Mouse (Mus musculus): ENCODE measurements around the gene Tas1r3.

Tas1r3 gene

DNA sequence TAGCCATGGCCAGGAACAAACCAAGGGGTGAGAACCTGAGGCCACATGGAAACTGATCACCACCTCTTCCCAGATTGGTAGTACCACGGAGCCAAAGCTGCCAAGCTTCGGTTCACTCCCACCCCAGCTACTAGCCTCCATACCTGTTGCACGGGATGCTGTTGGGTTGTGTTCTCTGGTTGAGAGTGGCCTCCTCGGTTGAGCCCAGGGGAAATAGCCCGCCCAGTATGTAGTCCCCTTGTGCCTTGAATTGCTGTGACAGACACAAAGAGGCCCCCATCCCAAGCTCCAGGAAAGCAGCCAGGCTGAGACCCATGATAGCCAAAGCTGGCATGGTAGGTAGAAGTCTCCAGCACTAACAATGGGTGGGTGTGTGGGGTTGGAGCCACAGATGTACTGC lies at the start of gene Tas1r3:
Gene Tas1r3, minus strand, starts transcription at position 362 of the 400 bp plus-strand sequence.
- DNase-seq (ENCODE audit: low spot score in 2 of 2) = no peak

DNA sequence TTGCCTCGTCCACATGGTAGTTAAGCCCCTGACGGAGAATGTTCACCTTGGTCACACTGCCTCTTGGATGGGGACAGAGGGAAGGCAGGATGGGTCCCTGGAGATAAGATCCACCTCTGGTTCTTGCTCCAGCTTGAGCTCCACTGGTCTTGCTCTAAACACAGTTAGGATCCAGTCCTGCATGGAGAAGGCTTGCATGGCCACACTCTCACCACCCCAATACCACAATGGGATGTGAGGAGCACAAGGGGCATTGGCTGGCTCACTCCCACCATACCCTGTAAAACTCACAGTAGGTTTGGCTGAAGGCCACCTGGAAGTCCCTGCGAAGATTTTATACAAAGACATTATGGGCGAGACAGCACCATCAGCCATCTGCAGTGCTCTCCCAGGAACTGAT lies 45.6 kb upstream of the Tas1r3 start:
- peak in 1 of 2 experiments; percentile 2 for DNase-seq (ENCODE audit: low spot score in 2 of 2)

DNA sequence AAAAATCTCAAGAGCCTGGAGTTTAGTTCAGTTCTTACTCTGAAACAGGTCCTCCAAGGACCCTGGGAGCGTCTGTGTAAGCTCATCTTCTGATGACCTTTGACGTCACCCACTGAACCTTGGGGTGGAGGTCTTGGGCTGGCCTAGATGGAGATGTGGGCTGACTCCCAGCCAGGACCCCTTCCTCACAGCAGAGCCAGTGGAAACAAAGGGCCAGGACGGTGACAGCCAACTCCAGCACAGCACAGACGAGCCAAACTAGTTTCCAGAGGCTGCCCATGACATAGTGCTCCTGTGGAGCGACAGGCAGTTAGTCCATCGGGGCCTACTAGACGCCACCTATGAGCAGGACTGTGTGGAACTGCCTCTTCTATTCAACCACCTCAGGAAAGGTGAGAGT lies 45.1 kb upstream of the Tas1r3 start:
- peak; percentile 2 to 3 for DNase-seq (ENCODE audit: low spot score in 2 of 2)

DNA sequence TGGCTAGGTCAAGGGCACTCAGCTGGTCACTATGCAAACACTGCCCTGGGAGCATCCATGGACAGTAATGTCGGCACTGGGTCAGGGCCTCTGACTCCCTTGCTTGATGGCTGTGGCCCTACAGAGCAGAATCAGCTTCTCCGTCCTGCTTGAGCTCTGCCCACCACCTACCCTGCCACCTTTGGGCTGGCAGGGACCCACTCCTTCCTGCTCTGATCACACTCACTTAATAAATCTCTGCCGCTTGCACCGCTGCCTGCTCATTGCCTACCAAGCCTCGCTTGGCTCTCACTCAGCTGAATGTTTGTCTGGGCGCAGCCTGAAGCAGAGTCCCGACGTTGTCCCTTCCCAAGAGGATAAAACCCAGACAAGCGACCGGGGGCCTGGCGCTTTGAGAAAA lies 43.8 kb upstream of the Tas1r3 start:
- peak in 1 of 2 experiments; percentile 1 for DNase-seq (ENCODE audit: low spot score in 2 of 2)

DNA sequence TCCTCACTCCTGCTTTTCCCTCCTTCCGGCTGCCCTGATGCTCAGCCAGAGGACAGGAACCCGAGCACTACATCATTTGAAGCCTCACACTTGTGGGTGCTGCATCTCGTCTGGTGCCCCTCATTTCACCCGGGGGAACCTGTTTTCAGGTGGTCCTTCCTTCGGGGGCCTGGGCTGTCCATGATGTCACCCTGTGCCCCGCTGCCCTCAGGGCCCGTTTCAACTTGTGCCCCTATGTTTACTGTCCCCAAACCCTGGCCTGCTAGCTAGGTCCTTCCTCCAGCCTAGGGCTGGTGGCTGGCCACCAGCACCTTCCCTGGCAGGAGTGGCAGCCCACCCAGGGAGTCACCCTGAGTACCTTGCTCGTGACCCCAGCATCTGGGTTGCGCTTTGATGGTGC lies 43.0 kb upstream of the Tas1r3 start:
- DNase-seq (ENCODE audit: low spot score in 2 of 2) = peak in 1 of 2 experiments; percentile 1

DNA sequence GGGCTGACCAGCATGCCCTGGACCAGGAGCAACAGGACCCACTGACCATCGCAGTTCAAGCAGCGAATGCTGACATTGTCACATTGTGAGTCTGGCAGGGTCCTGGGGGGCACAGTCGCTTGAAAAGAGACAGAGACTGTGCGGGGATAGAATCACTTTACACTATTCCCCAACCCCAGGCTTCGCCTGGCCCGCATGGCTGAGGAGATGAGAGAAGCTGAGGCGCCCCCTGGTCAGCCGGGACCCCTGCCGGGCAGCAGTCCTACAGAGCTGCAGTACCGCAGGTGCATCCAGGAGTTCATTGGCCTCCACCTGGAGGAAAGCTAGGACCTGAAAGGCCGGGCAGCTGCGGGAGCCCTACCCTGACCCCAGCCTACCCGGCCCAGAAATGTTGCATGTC lies 42.5 kb upstream of the Tas1r3 start:
- no peak for DNase-seq (ENCODE audit: low spot score in 2 of 2)

DNA sequence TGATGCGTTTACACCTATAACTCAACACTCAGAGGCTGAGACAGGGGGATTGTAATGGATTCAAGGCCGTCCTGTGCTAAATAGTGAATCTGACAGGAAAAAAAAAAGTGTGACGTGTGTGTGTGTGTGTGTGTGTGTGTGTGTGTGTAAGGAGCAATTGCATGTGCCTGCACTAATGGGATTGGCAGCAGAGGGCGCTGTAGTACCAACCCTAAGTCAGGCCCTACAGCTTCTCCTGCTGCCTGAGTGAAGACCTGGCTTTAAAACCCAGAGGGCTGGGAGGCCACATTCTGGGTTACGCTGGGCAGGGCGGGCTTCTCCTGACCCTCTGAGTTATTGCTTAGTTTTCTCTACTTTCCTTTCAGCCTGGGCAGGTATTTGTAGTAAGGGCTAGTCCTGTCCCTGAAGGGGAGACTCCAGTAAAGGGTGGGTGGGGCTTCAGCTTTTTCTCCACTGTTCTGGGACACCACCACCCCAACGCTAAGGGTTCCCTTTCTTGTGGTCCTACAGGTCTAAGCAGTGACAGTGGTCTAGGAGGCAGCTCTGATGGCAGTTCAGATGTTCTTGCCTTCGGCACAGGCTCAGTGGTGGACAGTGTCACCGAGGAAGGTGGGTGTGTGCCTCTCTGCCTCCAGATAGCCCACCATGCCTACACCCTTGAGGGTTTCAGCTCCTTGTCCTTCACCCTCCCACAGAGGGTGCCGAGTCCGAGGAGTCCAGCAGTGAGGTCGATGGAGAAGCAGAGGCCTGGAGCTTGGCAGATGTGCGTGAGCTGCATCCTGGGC lies 41.3 kb upstream of the Tas1r3 start:
- DNase-seq (ENCODE audit: low spot score in 2 of 2) = peak; percentile 16 to 18

DNA sequence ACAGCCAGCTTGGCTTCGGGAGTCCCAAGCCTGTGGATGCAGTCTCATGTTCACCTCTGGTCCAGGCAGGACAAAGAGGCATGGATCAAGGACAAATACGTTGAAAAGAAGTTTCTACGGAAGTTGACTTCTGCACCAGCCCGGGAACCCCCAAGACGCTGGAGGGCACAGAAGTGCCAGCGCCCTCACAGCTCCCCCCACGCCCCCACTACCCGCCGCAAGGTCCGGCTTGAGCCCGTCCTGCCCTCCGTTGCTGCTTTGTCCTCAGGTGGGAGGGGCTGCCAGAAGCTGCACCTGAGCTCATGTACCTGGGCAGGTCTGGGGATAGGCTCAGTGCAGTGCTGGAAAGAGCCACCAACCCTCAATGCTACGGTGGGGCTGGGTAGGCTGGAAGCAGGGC lies 40.1 kb upstream of the Tas1r3 start:
- DNase-seq (ENCODE audit: low spot score in 2 of 2) = no peak

DNA sequence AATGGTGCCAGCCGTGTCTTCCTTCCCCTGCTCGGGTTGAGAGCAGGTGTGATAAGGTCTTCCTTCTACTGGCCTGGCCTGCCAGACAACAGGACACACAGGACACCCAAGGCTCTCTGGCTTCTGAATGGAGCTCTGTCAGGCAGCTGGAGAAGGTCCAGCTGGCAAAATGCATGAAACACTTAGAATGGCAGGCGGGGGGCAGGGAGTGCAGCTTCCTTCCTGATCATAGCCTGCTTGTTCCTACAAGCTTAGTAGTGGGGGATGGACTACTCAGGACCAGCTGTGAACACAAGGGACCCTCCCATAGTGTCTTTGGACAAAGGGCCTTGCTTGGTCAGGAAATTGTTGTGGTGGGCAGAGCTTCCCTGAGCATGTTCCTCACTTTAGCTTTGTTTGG lies 38.0 kb upstream of the Tas1r3 start:
- peak; percentile 12 to 29 for DNase-seq (ENCODE audit: low spot score in 2 of 2)

DNA sequence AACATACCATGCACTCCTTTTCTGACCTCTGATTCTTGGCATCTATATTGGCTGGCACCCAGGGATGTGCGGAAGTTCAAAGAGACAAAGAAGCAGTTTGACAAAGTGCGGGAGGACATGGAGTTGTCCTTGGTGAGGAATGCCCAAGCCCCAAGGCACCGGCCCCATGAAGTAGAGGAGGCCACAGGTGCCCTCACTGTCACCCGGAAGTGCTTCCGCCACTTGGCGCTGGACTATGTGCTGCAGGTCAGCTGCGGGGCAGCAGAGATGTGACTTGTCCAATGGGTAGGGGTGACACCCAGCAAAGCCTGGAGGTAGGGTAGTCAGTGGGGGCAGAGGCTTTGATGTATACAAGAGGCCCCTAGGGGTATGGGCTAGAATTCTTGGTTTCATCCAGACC lies 36.2 kb upstream of the Tas1r3 start:
- peak in 1 of 2 experiments; percentile 2 for DNase-seq (ENCODE audit: low spot score in 2 of 2)

DNA sequence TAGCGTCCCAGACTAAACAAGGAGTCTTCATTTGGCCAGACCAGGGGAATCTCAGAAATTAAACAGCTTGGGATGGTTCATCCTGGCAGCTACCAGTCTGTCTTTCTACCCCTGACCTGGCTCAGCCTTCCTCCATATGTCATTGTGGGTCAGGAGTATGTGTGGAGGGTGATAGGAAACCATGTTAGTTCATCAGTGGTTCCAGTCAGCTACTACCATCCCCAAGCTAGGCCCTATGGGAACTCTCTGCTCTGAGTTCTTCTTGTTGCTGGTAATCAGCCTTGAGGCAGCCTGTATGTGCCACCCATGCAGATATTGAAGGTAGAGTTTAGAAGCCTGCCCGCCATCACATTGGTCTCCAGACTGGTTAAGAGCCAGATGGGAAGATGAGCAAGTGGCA lies 35.2 kb upstream of the Tas1r3 start:
- no peak for DNase-seq (ENCODE audit: low spot score in 2 of 2)

DNA sequence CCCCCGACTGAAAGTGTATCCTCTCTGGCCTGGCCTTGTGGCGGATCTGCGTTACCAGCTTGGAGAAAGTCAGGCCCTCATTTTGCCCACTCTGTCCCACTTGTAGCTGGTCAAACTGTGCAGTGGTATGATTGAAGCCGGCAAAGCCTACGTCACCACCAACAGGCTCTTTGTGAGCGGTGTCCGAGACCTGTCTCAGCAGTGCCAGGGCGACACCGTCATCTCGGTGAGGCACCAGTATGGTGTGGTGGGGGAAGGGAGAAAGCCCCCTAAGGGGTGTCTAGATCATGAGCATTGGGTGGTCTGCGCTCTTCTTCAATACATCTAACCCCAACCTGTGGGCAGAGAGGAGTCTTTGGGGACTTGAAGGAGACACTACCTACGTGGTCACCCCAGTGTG lies 33.3 kb upstream of the Tas1r3 start:
- no peak for DNase-seq (ENCODE audit: low spot score in 2 of 2)

DNA sequence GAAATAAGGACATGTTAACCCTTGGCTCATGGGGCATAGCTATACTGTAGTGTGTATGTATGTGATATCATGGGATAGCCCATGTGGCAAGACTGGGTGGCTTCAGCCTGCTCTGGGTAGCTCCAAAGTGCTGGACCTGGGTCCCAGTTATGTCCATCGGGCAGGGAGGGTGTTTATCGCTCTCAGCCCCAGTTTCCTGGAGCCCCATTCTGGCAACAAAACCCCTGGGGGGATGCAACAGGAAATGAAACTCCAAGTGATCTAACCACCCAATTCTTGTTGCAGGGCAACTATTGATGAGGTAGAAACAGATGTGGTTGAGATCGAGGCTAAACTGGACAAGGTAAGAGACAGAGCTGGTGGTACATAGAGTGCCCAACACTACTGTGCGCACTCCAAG lies 32.7 kb upstream of the Tas1r3 start:
- DNase-seq (ENCODE audit: low spot score in 2 of 2) = peak in 1 of 2 experiments; percentile 2

DNA sequence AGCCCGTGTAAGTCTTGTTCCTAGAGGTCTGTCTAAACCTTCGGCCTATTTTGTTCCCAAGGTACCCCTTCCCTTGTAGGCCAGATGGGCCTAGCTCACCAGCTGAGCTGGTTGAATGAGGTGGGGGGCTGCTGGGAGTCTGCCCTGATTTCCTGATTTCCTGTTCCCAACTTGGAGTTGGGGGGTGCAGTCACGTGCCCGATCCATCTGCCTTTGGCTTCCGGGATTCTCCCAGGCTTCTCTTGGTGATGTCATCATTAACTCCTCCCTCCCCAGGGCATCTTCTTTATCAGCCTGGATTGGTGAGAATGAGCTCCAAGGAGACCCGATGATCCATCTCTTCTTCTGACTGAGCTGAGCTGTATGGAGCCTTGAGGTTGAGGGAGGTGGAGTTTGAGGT lies 32.1 kb upstream of the Tas1r3 start:
- DNase-seq (ENCODE audit: low spot score in 2 of 2) = peak; percentile 84

DNA sequence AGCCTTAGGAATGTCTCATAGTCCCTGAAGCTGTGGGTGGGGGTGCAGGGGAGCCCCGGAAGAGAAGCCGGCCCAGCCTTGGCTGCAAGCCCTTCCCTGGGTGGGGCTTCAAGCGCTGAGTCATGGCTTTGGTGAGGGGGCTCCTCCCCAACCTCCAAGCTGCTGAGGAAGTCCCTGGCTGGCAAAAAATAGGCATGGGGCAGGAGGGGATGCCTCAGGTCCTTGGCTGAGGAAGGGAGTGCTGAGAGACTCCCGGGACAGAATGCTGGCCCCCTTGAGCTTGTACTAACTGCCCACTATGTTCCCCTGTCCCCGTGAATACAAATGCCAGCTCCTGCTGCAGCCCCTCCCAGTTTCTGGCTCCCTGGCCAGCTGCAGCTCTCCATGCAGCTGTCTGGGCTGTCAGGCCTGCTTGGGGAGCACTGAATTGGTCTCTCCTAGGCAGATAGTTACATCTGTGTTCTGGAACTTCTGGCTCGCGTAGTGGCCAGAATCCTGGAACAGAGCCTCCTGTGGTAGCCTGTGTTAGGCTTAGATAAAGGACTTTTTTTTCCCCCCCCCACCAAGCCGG lies 31.2 kb upstream of the Tas1r3 start:
- DNase-seq (ENCODE audit: low spot score in 2 of 2) = peak; percentile 78 to 79

DNA sequence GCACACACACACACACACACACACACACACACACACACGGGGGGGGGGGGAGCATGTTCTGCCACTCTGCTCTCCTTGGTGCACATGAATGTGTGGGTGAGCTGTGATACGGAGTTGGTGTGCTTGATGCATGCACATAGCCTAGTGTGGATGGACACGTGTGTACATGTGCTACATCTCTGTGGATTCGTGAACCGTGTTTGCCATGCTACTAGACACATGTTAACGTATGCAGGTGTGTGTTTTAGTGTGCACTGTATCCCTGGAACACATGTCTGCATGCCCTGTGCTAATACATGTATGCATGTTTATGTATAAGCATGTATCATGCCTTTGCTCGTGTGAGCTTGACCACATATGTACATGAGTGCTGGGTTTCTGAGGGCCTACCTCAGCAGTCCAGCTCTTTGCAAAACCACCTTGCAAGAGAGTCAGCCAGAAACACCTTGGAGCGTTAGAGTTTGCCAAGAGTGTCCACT lies 30.1 kb upstream of the Tas1r3 start:
- DNase-seq (ENCODE audit: low spot score in 2 of 2) = peak in 1 of 2 experiments; percentile 3

DNA sequence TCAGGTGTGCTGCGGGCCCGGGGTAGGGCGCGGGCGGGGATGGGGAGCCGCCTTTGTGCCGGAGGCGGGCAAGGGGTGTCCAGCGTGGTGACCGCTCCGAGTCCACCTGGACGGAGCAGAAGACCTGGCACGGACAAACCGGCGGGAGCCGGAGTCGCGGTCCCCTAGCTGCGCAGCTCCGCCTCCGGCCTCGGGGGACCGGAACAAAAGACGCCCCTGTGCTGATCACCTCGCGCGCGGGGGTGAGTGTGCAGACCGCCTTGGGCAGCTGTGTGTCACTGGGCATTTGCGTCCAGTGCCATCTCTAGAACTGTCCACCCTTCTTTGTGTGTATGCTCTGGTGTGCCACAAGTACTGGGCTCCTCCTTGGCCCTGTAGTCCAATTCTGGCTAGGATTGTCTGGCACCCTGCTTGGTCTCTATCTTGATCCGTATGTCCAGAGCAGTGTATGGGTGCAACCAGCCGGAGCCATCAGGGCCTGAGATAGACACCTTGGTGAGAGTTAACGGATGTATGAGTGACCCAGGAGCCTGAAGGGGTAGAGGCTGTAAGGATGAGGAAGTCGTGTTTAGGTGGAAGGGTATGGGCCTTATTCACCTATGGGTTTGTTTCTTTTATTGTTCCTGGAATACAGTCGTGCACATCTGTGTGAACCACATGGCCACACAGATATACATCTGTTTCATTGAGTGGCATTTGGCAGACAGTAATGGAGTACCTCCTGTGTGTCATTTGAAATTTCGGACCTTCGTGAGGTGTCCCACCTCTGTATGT lies 29.5 kb upstream of the Tas1r3 start:
- peak; percentile 36 to 41 for DNase-seq (ENCODE audit: low spot score in 2 of 2)

DNA sequence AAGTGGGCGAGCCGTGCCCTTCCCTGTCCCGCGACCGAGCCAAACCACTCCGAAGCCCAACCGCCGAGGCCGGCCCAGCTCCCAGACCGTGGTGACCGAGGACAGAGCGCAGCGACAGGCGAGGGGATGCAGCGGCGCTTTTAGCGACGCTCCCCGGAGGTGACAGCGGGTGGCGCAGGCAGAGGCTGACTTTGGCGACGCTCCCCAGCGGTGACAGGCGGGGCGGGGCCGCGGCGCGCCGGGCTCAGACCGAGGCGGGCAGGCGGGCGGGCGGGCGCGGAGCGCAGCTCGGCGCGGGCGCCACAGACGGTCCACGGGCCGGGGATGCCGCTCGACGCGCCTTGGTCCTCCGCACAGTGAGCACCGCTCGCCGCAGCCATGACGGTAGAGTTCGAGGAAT lies 28.9 kb upstream of the Tas1r3 start:
- DNase-seq (ENCODE audit: low spot score in 2 of 2) = peak; percentile 69 to 78

DNA sequence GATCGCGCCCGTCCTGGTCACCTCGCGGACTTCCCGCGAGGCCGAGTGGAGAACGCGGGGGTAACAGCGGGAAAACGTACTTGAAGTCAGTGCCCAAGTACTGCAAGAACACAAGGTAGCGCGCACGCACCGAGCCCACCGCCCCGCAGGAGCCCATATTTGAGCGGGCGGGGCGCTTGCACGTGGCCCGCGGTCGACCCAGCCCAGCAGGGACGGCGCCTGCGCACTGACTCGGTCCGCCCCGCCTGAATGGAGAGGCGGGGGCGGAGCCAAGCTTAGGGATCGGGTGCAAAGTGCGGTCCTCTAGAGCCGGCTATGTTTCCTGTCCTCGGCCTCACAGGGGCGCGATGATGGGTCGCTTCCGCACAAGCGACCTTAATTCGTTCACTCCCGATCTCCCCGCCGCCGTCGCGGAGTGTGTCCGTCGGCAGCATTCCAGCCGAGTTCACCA lies 28.4 kb upstream of the Tas1r3 start, which contains the start of the genes Pusl1 and Acap3:
Gene Pusl1, minus strand, starts transcription at position 231 of the 451 bp plus-strand sequence.
Gene Acap3, plus strand, starts transcription at position 272 of the 451 bp plus-strand sequence.
- peak; percentile 96 for DNase-seq (ENCODE audit: low spot score in 2 of 2)

DNA sequence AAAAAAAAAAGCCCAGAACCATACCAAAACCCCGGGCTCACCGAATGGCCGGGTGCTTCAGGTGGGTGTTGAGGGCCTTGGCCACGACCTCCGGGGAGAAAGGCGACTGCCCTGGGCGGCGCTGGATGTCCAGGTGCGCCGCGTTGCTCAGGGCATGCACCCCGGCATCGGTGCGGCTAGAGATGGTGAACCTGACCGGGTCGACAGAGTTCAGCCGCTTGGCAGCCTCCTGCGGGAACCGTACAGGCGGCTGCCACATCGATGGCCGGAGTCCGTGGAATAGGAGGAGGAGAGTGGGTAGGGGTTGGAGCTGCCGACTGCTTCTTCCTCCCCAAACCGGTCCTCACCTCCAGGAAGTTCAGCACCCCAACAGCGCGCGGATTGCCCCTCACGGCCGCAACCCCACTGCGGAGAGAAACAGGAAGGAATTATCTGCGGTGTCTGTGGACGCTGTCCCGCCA lies 27.9 kb upstream of the Tas1r3 start:
- no peak for DNase-seq (ENCODE audit: low spot score in 2 of 2)

DNA sequence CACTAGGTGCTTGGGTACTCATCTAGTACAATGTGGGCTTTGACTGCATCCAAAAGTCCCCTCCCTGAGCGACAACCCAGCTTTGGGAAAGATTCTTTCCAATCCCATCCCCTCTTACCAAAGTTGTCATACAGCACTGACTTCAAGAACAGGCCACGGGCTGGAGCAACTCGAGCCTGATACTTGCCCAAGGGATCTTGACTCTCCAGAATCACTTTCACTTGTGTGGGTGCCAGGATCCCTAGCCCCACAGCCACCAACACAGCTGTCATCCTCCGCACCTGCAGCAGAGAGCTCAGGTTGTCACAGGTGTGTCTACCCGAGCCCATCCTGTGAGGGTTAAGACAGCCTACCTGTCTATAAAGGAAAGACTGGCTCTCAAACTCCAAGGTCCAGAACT lies 26.2 kb upstream of the Tas1r3 start:
- no peak for DNase-seq (ENCODE audit: low spot score in 2 of 2)

DNA sequence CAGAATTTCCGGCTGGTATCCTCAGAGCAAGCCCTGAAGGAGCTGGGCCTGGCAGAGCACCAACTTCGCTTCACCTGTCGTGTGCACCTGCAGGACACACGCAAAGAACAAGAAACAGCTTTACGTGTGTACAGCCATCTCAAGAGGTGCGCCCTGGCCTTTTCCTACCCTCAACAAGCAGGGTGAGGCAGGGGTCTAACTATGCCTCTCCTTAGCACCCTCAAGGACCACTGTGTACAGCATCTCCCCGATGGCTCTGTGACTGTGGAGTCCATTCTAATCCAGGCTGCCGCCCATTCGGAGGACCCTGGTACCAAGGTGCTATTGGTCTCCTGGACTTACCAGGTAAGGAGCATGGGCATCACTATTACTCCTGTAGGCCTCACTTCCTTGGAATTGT lies 25.0 kb upstream of the Tas1r3 start:
- no peak for DNase-seq (ENCODE audit: low spot score in 2 of 2)

Measured in right cerebral cortex, adult 2 months (tissue).